Mouse (Mus musculus) lung, postnatal 36 days (tissue): ENCODE measurements at regions not wholly inside any gene's neighbourhood (a gene's known extent, or its start where the extent isn't known, plus 50 kb on each side); places are given as distances from the start of the nearest gene placed in this dataset.

Source experiments
- DNase-seq: peaks from one replicate; pipeline ENCODE4 v3.0.0; 2022; ENCODE audit warnings: mixed read lengths

GRCm38 (mm10) chr19:15035554-15035953 is 437.7 kb upstream of the Tle4 start:
- DNase-seq: peak; percentile 81

- no peak for DNase-seq
These were observed 436.1 kb upstream of the Tle4 start for GRCm38 (mm10) chr19:15033921-15034320.

- no peak for DNase-seq
These were observed 435.5 kb upstream of the Tle4 start for GRCm38 (mm10) chr19:15033396-15033795.

- DNase-seq: no peak
These were observed 434.6 kb upstream of the Tle4 start for GRCm38 (mm10) chr19:15032297-15032947.

GRCm38 (mm10) chr19:15031483-15031882 is 433.6 kb upstream of the Tle4 start:
- peak; percentile 45 for DNase-seq

- DNase-seq: no peak
These were observed 405.7 kb upstream of the Tle4 start for GRCm38 (mm10) chr19:15003596-15003995.

GRCm38 (mm10) chr19:14993344-14993743 is 395.5 kb upstream of the Tle4 start:
- peak; percentile 24 for DNase-seq

GRCm38 (mm10) chr19:14970161-14970560 is 372.3 kb upstream of the Tle4 start:
- DNase-seq: no peak

- DNase-seq: no peak
These were observed 370.4 kb upstream of the Tle4 start for GRCm38 (mm10) chr19:14968283-14968682.

- DNase-seq: no peak
These were observed 359.9 kb upstream of the Tle4 start for GRCm38 (mm10) chr19:14957727-14958126.

GRCm38 (mm10) chr19:14957154-14957553 is 359.3 kb upstream of the Tle4 start:
- DNase-seq: no peak

GRCm38 (mm10) chr19:14956392-14956791 is 358.5 kb upstream of the Tle4 start:
- DNase-seq: no peak

- no peak for DNase-seq
These were observed 358.1 kb upstream of the Tle4 start for GRCm38 (mm10) chr19:14955969-14956368.

- DNase-seq: no peak
These were observed 342.5 kb upstream of the Tle4 start for GRCm38 (mm10) chr19:14940207-14940952.

GRCm38 (mm10) chr19:14922238-14922637 is 324.4 kb upstream of the Tle4 start:
- DNase-seq: no peak

GRCm38 (mm10) chr19:14911056-14911850 is 313.4 kb upstream of the Tle4 start:
- no peak for DNase-seq

GRCm38 (mm10) chr19:14894875-14895274 is 297.0 kb upstream of the Tle4 start:
- DNase-seq: peak; percentile 35

- DNase-seq: no peak
These were observed 294.5 kb upstream of the Tle4 start for GRCm38 (mm10) chr19:14892390-14892758.

GRCm38 (mm10) chr19:14891689-14892389 is 294.0 kb upstream of the Tle4 start:
- DNase-seq: no peak

- DNase-seq: no peak
These were observed 293.2 kb upstream of the Tle4 start for GRCm38 (mm10) chr19:14891090-14891428.

- DNase-seq: no peak
These were observed 292.6 kb upstream of the Tle4 start for GRCm38 (mm10) chr19:14890241-14891089.

- DNase-seq: no peak
These were observed 291.9 kb upstream of the Tle4 start for GRCm38 (mm10) chr19:14889794-14890193.
